Mouse (Mus musculus): ENCODE measurements around the gene Cln5. TPM values are rescaled to one million over a fixed set of nuclear protein-coding genes. Genes with fewer than 3 reads are reported as not detected.
A peak's percentile ranks its signal among the peaks of the same experiment; 100 is the strongest.

The Cln5 gene
- polyA plus RNA-seq, 1 experiment from 2014 or later, result 31.4 TPM

DNA sequence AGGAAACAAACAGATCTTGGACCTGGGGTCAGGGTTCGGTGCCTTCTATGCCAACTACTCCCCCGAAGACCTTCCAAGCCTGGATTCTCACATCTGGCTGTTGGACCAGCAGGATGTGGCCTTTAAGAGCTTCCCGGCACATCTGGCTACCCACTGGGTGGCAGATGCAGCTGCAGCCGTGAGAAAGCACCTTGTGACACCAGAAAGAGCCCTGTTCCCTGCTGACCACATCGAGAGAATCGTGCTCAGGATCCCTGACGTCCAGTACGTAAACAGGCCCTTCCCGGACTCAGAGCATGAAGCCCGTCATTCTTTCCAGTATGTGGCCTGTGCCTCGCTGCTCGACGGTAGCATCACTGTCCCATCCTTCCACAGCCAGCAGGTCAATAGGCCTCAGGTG lies 15.3 kb upstream of the Cln5 start:
- 76% methylated on average over 13 of the region's 13 CpGs for WGBS (ENCODE audit: insufficient replicate concordance)
- no peak overlapping the region for H3K4me2 ChIP-seq
- no peak overlapping the region for H3K4me3 ChIP-seq (ENCODE audit: low read depth, low read length)
- H3K36me3 ChIP-seq (ENCODE audit: control insufficient read depth, insufficient read depth, low read length), result no peaks in the 10 kb centered on the region
- H3K27me3 ChIP-seq (ENCODE audit: control insufficient read depth, insufficient read depth, low read length), result no peaks in the 10 kb centered on the region
- H3K27ac ChIP-seq (ENCODE audit: low read depth, low read length), result no peak overlapping the region
- H3K9me3 ChIP-seq (replicated peaks; ENCODE audit: control insufficient read depth, low read length), result no peaks in the 10 kb centered on the region
- ATAC-seq (replicated peaks; ENCODE audit: insufficient number of reproducible peaks, low FRiP score, low TSS enrichment), result no peak
- no peaks in the 10 kb centered on the region for H3K4me1 ChIP-seq (ENCODE audit: control insufficient read depth, insufficient read depth, low read length)
- H3K9ac ChIP-seq (ENCODE audit: low read depth, low read length), result no peak overlapping the region

DNA sequence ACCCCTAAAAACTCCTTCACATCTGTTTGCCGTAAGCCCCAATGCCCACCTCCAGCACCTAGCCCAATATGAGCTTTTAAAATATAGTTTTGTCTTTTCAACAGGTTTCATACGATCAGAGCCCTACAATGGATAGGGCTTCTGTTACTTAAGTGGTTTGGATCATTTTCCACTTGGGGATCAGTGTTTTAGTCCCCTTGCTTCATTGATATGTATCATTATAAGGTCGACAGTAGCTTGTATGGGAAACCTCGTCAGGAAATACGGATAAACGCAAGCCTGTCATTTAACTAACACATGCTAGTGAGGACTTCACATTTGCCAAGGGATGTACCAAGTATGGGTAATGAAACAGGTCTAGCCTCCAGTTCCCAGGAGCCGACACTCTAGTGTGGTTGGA lies 13.4 kb upstream of the Cln5 start:
- no peaks in the 10 kb centered on the region for H3K9me3 ChIP-seq (replicated peaks; ENCODE audit: control insufficient read depth, low read length)
- no peak overlapping the region for H3K9ac ChIP-seq (ENCODE audit: low read depth, low read length)
- H3K4me3 ChIP-seq (ENCODE audit: low read depth, low read length), result no peak overlapping the region
- H3K36me3 ChIP-seq (ENCODE audit: control insufficient read depth, insufficient read depth, low read length), result no peaks in the 10 kb centered on the region
- H3K4me1 ChIP-seq (ENCODE audit: control insufficient read depth, insufficient read depth, low read length), result no peaks in the 10 kb centered on the region
- no peak overlapping the region for H3K4me2 ChIP-seq
- no peaks in the 10 kb centered on the region for H3K27me3 ChIP-seq (ENCODE audit: control insufficient read depth, insufficient read depth, low read length)
- 82% methylated on average over 7 of the region's 7 CpGs for WGBS (ENCODE audit: insufficient replicate concordance)
- H3K27ac ChIP-seq (ENCODE audit: low read depth, low read length), result no peak overlapping the region
- ATAC-seq (replicated peaks; ENCODE audit: insufficient number of reproducible peaks, low FRiP score, low TSS enrichment), result no peak

DNA sequence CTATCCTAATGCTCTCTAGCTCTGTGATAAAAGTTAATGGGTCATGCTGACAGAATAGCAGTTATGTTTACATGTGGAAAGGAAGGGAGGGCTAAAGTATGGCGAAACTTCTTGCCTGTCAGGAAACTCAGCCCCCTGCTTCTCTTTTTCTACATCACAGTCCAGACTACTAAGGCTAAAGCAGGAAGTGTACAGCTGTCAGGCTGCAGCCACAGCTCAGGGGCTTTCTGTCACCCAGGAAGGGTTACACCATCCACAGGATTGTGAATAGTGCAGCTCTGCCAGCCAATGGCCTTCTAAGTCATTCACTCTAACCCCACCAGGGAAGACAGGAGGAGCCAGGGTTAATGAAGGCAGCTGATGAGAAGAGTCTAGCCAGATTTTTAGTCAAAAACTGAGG lies 11.0 kb upstream of the Cln5 start:
- no peaks in the 10 kb centered on the region for H3K4me1 ChIP-seq (ENCODE audit: control insufficient read depth, insufficient read depth, low read length)
- no peak overlapping the region for H3K27ac ChIP-seq (ENCODE audit: low read depth, low read length)
- no peak overlapping the region for H3K9ac ChIP-seq (ENCODE audit: low read depth, low read length)
- H3K27me3 ChIP-seq (ENCODE audit: control insufficient read depth, insufficient read depth, low read length), result no peaks in the 10 kb centered on the region
- no peak overlapping the region for H3K4me3 ChIP-seq (ENCODE audit: low read depth, low read length)
- H3K9me3 ChIP-seq (replicated peaks; ENCODE audit: control insufficient read depth, low read length), result no peaks in the 10 kb centered on the region
- no peak overlapping the region for H3K4me2 ChIP-seq
- no peak for ATAC-seq (replicated peaks; ENCODE audit: insufficient number of reproducible peaks, low FRiP score, low TSS enrichment)
- H3K36me3 ChIP-seq (ENCODE audit: control insufficient read depth, insufficient read depth, low read length), result no peaks in the 10 kb centered on the region
- 59% methylated on average over 1 of the region's 1 CpGs for WGBS (ENCODE audit: insufficient replicate concordance)

DNA sequence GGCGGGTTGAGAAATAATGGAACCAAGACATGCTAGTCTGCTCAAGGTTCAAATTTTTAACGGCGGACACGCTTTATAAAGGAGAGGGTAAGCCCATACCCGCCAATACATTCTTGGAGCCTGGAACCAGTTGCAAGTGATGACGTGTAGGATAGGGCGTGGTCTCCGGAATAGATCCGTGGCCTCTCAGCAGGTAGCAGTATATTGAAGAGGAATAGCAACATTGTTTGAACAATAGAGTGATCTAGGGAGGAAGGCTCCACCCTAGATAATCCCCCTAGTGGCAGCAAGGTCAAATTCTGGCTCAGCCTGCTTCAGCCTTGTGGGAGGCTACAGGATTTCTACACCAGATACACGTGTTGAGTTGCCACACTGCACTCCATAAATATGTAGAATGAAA lies 10.5 kb upstream of the Cln5 start:
- H3K4me2 ChIP-seq, result no peak overlapping the region
- no peak overlapping the region for H3K9ac ChIP-seq (ENCODE audit: low read depth, low read length)
- no peaks in the 10 kb centered on the region for H3K9me3 ChIP-seq (replicated peaks; ENCODE audit: control insufficient read depth, low read length)
- H3K4me1 ChIP-seq (ENCODE audit: control insufficient read depth, insufficient read depth, low read length), result no peaks in the 10 kb centered on the region
- no peaks in the 10 kb centered on the region for H3K27me3 ChIP-seq (ENCODE audit: control insufficient read depth, insufficient read depth, low read length)
- 74% methylated on average over 10 of the region's 10 CpGs for WGBS (ENCODE audit: insufficient replicate concordance)
- ATAC-seq (replicated peaks; ENCODE audit: insufficient number of reproducible peaks, low FRiP score, low TSS enrichment), result no peak
- H3K4me3 ChIP-seq (ENCODE audit: low read depth, low read length), result no peak overlapping the region
- no peaks in the 10 kb centered on the region for H3K36me3 ChIP-seq (ENCODE audit: control insufficient read depth, insufficient read depth, low read length)
- H3K27ac ChIP-seq (ENCODE audit: low read depth, low read length), result no peak overlapping the region

DNA sequence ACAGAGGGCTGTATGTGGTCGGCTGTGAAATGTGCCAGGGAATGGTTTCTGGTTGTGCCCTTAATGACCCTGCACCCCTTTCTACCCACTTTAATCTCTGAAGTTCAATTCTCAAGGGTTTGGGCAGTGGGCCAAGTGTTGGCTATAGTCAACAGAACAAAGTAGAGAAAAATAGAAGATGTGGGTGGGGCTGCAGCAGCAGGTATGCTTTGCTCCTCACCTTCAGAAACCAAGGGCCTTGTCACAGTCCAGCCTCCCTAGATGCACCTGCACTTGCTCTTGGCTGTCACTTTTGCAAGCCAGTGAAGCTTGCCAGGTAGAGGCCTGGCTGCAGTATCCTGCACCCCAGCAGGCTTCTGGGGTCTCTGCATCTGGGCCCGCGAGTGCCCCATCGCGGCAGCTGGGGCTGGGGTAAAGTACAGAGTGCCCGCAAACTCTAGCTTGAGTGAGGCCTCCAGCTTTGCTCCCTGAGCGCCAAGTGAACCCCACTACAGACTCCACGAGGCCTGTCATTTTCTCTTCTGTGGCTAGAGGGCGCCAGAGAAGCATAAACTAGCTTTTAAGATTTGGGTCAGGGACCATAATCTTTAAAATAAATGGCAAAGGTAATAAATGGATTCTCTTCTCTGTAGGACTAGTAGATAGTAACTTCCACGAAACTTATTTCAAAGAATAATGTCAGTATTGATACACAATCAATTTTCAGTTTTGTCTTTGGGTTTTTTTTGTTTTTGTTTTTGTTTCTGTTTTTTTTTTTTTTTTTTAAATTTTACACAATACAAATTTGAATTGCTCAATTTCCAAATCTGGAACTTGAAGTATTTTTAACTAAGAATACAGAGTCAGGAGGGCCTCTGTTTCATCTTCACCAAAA lies 4.5 kb upstream of the Cln5 start:
- 0 out of 2 replicates have a peak, but pooled peaks cover 2% of the 10 kb centered on the region for H3K4me1 ChIP-seq (ENCODE audit: control insufficient read depth, insufficient read depth, low read length)
- no peak overlapping the region for H3K4me3 ChIP-seq (ENCODE audit: low read depth, low read length)
- no peak for ATAC-seq (replicated peaks; ENCODE audit: insufficient number of reproducible peaks, low FRiP score, low TSS enrichment)
- H3K4me2 ChIP-seq, result peak overlapping the region; percentile 22; the same call in 1 of the 2 replicates
- no peaks in the 10 kb centered on the region for H3K36me3 ChIP-seq (ENCODE audit: control insufficient read depth, insufficient read depth, low read length)
- H3K9ac ChIP-seq (ENCODE audit: low read depth, low read length), result no peak overlapping the region
- WGBS (ENCODE audit: insufficient replicate concordance), result 12% methylated on average over 10 of the region's 10 CpGs
- no peaks in the 10 kb centered on the region for H3K9me3 ChIP-seq (replicated peaks; ENCODE audit: control insufficient read depth, low read length)
- H3K27ac ChIP-seq (ENCODE audit: low read depth, low read length), result no peak overlapping the region
- no peaks in the 10 kb centered on the region for H3K27me3 ChIP-seq (ENCODE audit: control insufficient read depth, insufficient read depth, low read length)

DNA sequence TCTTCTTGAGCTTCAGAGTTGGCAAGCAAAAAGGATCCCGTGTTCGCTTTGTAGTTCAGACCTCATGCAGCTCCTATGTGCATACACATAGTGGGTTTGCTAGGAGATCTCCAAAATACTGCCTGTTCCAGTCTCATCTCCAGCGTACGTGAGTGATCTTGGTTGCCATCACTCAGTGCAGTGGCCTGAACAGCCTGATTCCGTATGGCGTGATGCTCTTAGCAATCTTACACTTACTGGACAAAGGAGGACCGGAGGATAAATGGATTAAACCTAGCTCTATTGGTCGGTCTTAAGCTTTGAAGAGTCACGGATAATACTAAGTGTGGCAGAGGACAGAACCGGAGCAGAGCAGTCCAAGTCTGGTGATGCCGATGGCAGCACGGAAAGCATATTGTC lies 552 bp upstream of the Cln5 start:
- peak overlapping the region; percentile 88 for H3K4me2 ChIP-seq
- H3K27ac ChIP-seq (ENCODE audit: low read depth, low read length), result peak overlapping the region; percentile 89
- no peaks in the 10 kb centered on the region for H3K9me3 ChIP-seq (replicated peaks; ENCODE audit: control insufficient read depth, low read length)
- peak overlapping the region; percentile 64 for H3K4me3 ChIP-seq (ENCODE audit: low read depth, low read length)
- no peaks in the 10 kb centered on the region for H3K36me3 ChIP-seq (ENCODE audit: control insufficient read depth, insufficient read depth, low read length)
- 0 out of 2 replicates have a peak, but pooled peaks cover 2% of the 10 kb centered on the region for H3K4me1 ChIP-seq (ENCODE audit: control insufficient read depth, insufficient read depth, low read length)
- WGBS (ENCODE audit: insufficient replicate concordance), result 17% methylated on average over 12 of the region's 12 CpGs
- H3K9ac ChIP-seq (ENCODE audit: low read depth, low read length), result peak overlapping the region; percentile 79
- H3K27me3 ChIP-seq (ENCODE audit: control insufficient read depth, insufficient read depth, low read length), result no peaks in the 10 kb centered on the region
- ATAC-seq (replicated peaks; ENCODE audit: insufficient number of reproducible peaks, low FRiP score, low TSS enrichment), result peak; percentile 13

DNA sequence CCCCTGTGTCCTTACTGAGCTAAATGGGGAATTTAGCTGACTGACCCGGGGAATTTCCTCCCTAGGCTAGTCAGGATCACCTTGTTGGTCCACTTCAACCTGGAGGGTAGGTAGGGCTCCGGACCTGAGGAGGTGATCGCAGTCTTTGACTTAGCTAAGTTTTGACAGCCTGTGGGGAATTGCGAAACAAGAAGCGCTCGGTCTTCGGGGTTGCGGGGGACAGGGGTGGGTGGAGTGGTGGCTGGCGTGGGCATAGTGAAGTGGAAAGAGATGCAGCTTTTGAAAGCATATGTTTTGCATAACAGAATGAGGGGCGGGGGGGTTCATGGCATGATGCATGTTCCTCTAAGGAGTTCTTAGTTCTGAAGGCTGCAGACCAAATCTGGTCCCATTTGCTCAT lies 774 bp downstream of the Cln5 start:
- no peaks in the 10 kb centered on the region for H3K9me3 ChIP-seq (replicated peaks; ENCODE audit: control insufficient read depth, low read length)
- H3K4me1 ChIP-seq (ENCODE audit: control insufficient read depth, insufficient read depth, low read length), result 0 out of 2 replicates have a peak, but pooled peaks cover 2% of the 10 kb centered on the region
- peak overlapping the region; percentile 88 for H3K4me2 ChIP-seq
- no peak for ATAC-seq (replicated peaks; ENCODE audit: insufficient number of reproducible peaks, low FRiP score, low TSS enrichment)
- peak overlapping the region; percentile 89; the same call in 1 of the 2 replicates for H3K27ac ChIP-seq (ENCODE audit: low read depth, low read length)
- H3K4me3 ChIP-seq (ENCODE audit: low read depth, low read length), result peak overlapping the region; percentile 64
- H3K9ac ChIP-seq (ENCODE audit: low read depth, low read length), result peak overlapping the region; percentile 79
- H3K36me3 ChIP-seq (ENCODE audit: control insufficient read depth, insufficient read depth, low read length), result no peaks in the 10 kb centered on the region
- 3% methylated on average over 10 of the region's 10 CpGs for WGBS (ENCODE audit: insufficient replicate concordance)
- no peaks in the 10 kb centered on the region for H3K27me3 ChIP-seq (ENCODE audit: control insufficient read depth, insufficient read depth, low read length)

DNA sequence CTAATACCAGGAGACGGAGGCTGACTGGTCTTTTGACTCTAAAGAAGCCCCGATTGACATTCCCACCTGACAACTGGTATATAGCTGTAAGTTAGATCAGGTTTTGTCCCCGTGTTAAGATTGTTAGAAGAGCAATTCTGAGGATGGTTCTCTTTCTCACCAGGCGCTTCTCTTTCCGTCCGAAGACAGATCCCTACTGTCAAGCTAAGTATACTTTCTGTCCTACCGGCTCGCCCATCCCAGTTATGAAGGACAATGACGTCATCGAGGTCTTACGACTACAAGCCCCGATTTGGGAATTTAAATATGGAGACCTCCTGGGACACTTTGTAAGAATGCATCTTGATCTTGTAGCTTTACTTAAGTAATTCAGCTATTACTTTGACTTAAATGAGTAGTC lies 1.5 kb downstream of the Cln5 start:
- H3K4me3 ChIP-seq (ENCODE audit: low read depth, low read length), result no peak overlapping the region

DNA sequence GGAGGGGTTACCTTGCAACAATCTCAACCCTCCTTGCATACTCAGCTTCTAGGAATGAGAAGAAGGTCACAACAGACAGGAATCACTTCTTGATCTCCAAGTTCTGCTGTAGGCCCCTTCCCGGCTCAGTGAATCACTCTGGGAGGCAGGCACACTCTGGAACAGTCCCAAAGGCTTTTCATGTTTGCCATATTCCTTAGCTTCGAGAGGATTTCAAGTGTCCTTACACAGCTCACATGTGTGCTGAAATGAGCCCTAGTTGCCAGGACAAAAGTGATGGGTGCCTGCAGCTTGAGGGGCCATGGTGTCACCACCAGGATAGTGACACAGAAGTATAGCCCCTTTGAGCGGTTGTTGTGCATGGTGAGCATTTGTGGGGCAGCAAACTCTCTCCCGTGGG lies 2.7 kb downstream of the Cln5 start:
- Histone ChIP-seq H3K9ac (ENCODE audit: low read depth, low read length) (no peak overlapping the region), H3K27ac (ENCODE audit: low read depth, low read length) (no peak overlapping the region), H3K9me3 (replicated peaks; ENCODE audit: control insufficient read depth, low read length) (no peaks in the 10 kb centered on the region), H3K4me1 (ENCODE audit: control insufficient read depth, insufficient read depth, low read length) (0 out of 2 replicates have a peak, but pooled peaks cover 2% of the 10 kb centered on the region), H3K4me2 (no peak overlapping the region), H3K4me3 (ENCODE audit: low read depth, low read length) (no peak overlapping the region), H3K36me3 (ENCODE audit: control insufficient read depth, insufficient read depth, low read length) (no peaks in the 10 kb centered on the region), H3K27me3 (ENCODE audit: control insufficient read depth, insufficient read depth, low read length) (no peaks in the 10 kb centered on the region)
- WGBS (ENCODE audit: insufficient replicate concordance), result 86% methylated on average over 4 of the region's 4 CpGs
- no peak for ATAC-seq (replicated peaks; ENCODE audit: insufficient number of reproducible peaks, low FRiP score, low TSS enrichment)

More for the DNA sequence above, 1.5 kb downstream of the Cln5 start:
- Histone ChIP-seq H3K9ac (ENCODE audit: low read depth, low read length) (no peak overlapping the region), H3K9me3 (replicated peaks; ENCODE audit: control insufficient read depth, low read length) (no peaks in the 10 kb centered on the region), H3K36me3 (ENCODE audit: control insufficient read depth, insufficient read depth, low read length) (no peaks in the 10 kb centered on the region), H3K4me1 (ENCODE audit: control insufficient read depth, insufficient read depth, low read length) (0 out of 2 replicates have a peak, but pooled peaks cover 2% of the 10 kb centered on the region), H3K4me2 (no peak overlapping the region), H3K27me3 (ENCODE audit: control insufficient read depth, insufficient read depth, low read length) (no peaks in the 10 kb centered on the region), H3K27ac (ENCODE audit: low read depth, low read length) (no peak overlapping the region)
- WGBS (ENCODE audit: insufficient replicate concordance), result 90% methylated on average over 12 of the region's 12 CpGs
- ATAC-seq (replicated peaks; ENCODE audit: insufficient number of reproducible peaks, low FRiP score, low TSS enrichment), result no peak
